Mouse (Mus musculus): ENCODE data around the gene Cstb. TPM values are rescaled to one million over a fixed set of nuclear protein-coding genes. Genes with fewer than 3 reads are reported as not detected.

Gene Cstb
- polyA plus RNA-seq, 1 experiment from 2014 or later: 418 TPM

DNA sequence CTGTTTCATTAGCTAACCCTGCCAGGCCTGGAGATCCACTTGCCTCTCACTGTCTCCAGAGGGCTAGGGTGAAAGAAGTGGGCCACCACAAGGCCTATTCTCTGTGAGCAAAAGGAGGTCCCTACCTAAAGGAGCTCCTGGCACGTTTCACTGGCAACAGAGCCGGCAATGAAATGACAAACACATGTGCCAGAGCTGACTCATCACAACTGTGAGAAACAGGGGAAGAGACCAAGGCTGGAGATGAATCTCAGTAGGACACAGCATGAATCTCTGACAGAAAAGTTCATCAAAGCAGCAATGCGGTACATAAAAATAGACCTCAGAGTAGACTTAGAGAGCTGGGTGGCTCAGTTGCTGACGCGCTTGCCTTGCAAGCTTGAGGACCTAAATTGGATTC lies 7.6 kb upstream of the Cstb start:
- no peak for DNase-seq (ENCODE audit: low read depth, low spot score)
- no peaks in the 10 kb centered on the region for H3K27me3 ChIP-seq
- no peak for TF ChIP-seq CTCF (IDR thresholded peaks at IDR 0.05)
- CTCF ChIA-PET: no interaction called here
- POLR2A ChIA-PET: no interaction called here
- in situ Hi-C loops (cut with MboI; ENCODE audit: low pct_unique_long_range_greater_than_20kb): no loop called here
- no peak for ATAC-seq

- ATAC-seq (no peak), DNase-seq (ENCODE audit: low read depth, low spot score) (no peak)
- POLR2A ChIA-PET: no interaction called here
- no peaks in the 10 kb centered on the region for H3K27me3 ChIP-seq
- in situ Hi-C loops (cut with MboI; ENCODE audit: low pct_unique_long_range_greater_than_20kb): no loop called here
- TF ChIP-seq CTCF (IDR thresholded peaks at IDR 0.05): no peak
- CTCF ChIA-PET: no interaction called here
Observed at GRCm38 (mm10) chr10:78418791-78419190, 6.7 kb upstream of the Cstb start.

GRCm38 (mm10) chr10:78420929-78421328 lies 4.5 kb upstream of the Cstb start:
- in situ Hi-C loops (cut with MboI; ENCODE audit: low pct_unique_long_range_greater_than_20kb): no loop called here
- ATAC-seq: no peak

GRCm38 (mm10) chr10:78422614-78423013 lies 2.9 kb upstream of the Cstb start:
- POLR2A ChIA-PET: interaction anchor here (1.3 kb wide), 1 partner anchor 7 kb away, joined by 3 read pairs; no protein-coding TSS in a partner anchor
- TF ChIP-seq CTCF (IDR thresholded peaks at IDR 0.05): no peak
- CTCF ChIA-PET: interaction anchor here (1.9 to 2.2 kb wide), 2 partner anchors 18 to 31 kb away, joined by 6 to 7 read pairs; no protein-coding TSS in a partner anchor
- no peaks in the 10 kb centered on the region for H3K27me3 ChIP-seq
- in situ Hi-C loops (cut with MboI; ENCODE audit: low pct_unique_long_range_greater_than_20kb): no loop called here
- ATAC-seq (no peak), DNase-seq (ENCODE audit: low read depth, low spot score) (no peak)

More at GRCm38 (mm10) chr10:78420929-78421328, 4.5 kb upstream of the Cstb start:
- no peak for TF ChIP-seq CTCF (IDR thresholded peaks at IDR 0.05)
- H3K27me3 ChIP-seq: no peaks in the 10 kb centered on the region
- CTCF ChIA-PET: interaction anchor here (1.7 to 1.8 kb wide), 2 partner anchors 9 to 20 kb away, joined by 3 to 5 read pairs; partner anchors contain the start of gene Rrp1
- DNase-seq (ENCODE audit: low read depth, low spot score): no peak
- POLR2A ChIA-PET: no interaction called here

DNA sequence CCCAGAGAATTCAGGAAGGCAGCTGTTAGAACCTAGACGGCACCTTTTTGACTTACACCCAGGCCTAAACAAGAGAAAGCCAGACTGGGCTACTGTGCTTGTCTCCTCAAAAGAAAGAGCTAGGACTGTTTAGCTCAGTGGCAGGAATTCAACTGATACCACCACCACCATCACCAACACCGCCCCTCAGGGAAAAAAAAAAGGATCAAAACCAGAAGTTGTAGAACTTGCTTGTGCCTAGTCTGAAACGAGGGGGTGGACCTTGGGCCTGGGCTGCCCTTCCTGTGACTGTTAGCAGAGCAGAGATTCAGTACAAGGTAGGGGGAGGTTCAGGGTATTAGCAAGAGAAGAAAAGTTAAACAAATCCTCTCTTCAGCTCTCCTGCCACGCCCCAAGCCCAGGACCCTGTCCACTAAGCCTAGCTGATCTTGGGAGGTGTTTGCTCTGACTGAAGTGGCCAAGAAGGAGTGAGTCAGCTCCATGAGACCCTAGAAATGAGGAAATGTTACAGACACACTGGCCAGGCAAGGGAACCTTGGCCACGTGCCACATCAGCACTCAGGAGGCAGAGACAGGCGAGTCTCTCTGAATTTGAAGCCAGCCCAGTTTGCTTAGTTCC lies 757 bp downstream of the Cstb start:
- no peak for TF ChIP-seq CTCF (IDR thresholded peaks at IDR 0.05)
- DNase-seq (ENCODE audit: low read depth, low spot score) (no peak), ATAC-seq (no peak)
- CTCF ChIA-PET: interaction anchor here (0.9 to 3.0 kb wide), 4 partner anchors 12 to 34 kb away, joined by 3 to 12 read pairs (median 4); partner anchors contain the start of gene Rrp1
- H3K27me3 ChIP-seq: no peaks in the 10 kb centered on the region
- POLR2A ChIA-PET: interaction anchor here (0.6 to 1.8 kb wide), 5 partner anchors 11 to 403 kb away, joined by 3 to 7 read pairs (median 3); partner anchors contain the start of gene Rrp1
- in situ Hi-C loops (cut with MboI; ENCODE audit: low pct_unique_long_range_greater_than_20kb): no loop called here

DNA sequence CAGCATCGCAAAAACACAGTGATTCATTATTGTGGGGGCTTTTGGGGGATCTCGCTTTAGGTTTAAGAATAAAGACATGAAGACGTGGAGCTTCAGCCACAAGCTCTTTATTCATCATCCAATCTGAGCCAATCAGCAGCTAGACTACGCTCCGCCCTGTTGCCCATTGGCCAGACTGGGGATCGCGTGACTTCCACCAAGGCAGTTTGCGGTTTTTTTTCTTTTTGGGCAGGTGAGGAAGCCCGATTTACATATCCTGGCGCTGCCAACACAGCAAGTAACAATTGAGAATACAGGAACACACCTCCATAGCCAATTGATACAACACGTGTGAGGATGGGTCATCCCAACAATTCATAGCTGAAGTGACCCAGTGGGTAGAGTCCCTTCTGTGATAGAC lies 2.6 kb downstream of the Cstb start:
- TF ChIP-seq CTCF (IDR thresholded peaks at IDR 0.05): no peak
- ChIA-PET CTCF (interaction anchor here (1.3 to 3.0 kb wide), 2 partner anchors 10 to 16 kb away, joined by 5 to 12 read pairs; partner anchors contain the start of gene Rrp1), POLR2A (no interaction called here)
- H3K27me3 ChIP-seq: no peaks in the 10 kb centered on the region
- DNase-seq (ENCODE audit: low read depth, low spot score) (no peak), ATAC-seq (no peak)
- in situ Hi-C loops (cut with MboI; ENCODE audit: low pct_unique_long_range_greater_than_20kb): no loop called here

GRCm38 (mm10) chr10:78429180-78429579 lies 3.7 kb downstream of the Cstb start:
- ChIA-PET POLR2A (interaction anchor here (1.0 kb wide), 1 partner anchor 16 kb away, joined by 3 read pairs; the partner anchor contains the start of gene Rrp1), CTCF (no interaction called here)
- no peak for TF ChIP-seq CTCF (IDR thresholded peaks at IDR 0.05)
- DNase-seq (ENCODE audit: low read depth, low spot score) (peak; percentile 79), ATAC-seq (peak; percentile 67)
- H3K27me3 ChIP-seq: no peaks in the 10 kb centered on the region
- in situ Hi-C loops (cut with MboI; ENCODE audit: low pct_unique_long_range_greater_than_20kb): no loop called here

- H3K27me3 ChIP-seq: no peaks in the 10 kb centered on the region
- ATAC-seq (no peak), DNase-seq (ENCODE audit: low read depth, low spot score) (no peak)
- CTCF ChIA-PET: interaction anchor here (2.4 kb wide), 1 partner anchor 17 kb away, joined by 6 read pairs; the partner anchor contains the start of gene Rrp1
- POLR2A ChIA-PET: interaction anchor here (1.0 kb wide), 1 partner anchor 17 kb away, joined by 3 read pairs; the partner anchor contains the start of gene Rrp1
- in situ Hi-C loops (cut with MboI; ENCODE audit: low pct_unique_long_range_greater_than_20kb): no loop called here
- no peak for TF ChIP-seq CTCF (IDR thresholded peaks at IDR 0.05)
Observed at GRCm38 (mm10) chr10:78429776-78430175, 4.3 kb downstream of the Cstb start.

- TF ChIP-seq CTCF (IDR thresholded peaks at IDR 0.05): no peak
- POLR2A ChIA-PET: no interaction called here
- no peak for ATAC-seq
- in situ Hi-C loops (cut with MboI; ENCODE audit: low pct_unique_long_range_greater_than_20kb): no loop called here
- CTCF ChIA-PET: interaction anchor here (1.0 kb wide), 1 partner anchor 20 kb away, joined by 6 read pairs; the partner anchor contains the start of gene Rrp1
- no peak for DNase-seq (ENCODE audit: low read depth, low spot score)
- H3K27me3 ChIP-seq: no peaks in the 10 kb centered on the region
Observed at GRCm38 (mm10) chr10:78432853-78433252, 7.4 kb downstream of the Cstb start.

- DNase-seq (ENCODE audit: low read depth, low spot score): no peak
- ATAC-seq: peak; percentile 28
- no peak for TF ChIP-seq CTCF (IDR thresholded peaks at IDR 0.05)
- H3K27me3 ChIP-seq: no peaks in the 10 kb centered on the region
- POLR2A ChIA-PET: interaction anchor here (1.0 kb wide), 1 partner anchor 12 kb away, joined by 3 read pairs; no protein-coding TSS in a partner anchor
- CTCF ChIA-PET: interaction anchor here (0.6 to 3.3 kb wide), 12 partner anchors 9 to 204 kb away, joined by 3 to 12 read pairs (median 3); partner anchors contain the start of gene Rrp1
- in situ Hi-C loops (cut with MboI; ENCODE audit: low pct_unique_long_range_greater_than_20kb): no loop called here
Observed at GRCm38 (mm10) chr10:78438094-78438493, 12.6 kb downstream of the Cstb start.

DNA sequence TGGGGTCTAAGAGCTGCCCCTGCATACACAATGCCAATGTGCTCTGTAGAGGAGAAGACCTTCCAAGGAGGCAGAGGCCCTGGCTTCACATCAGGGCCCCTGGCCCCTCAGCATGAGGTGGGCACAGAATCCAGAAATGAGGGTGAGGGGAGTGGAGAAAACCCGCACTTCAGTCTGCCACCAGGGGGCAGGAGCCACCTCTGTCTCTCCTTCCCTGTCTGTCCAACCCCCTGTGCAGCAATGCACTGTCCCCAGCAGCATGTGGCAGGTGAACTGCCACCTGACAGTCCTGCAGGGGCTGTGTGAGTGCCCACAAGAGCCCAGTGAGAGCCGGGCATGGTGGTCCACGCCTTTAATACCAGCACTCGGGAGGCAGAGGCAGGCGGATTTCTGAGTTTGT lies 14.1 kb downstream of the Cstb start:
- H3K27me3 ChIP-seq: no peaks in the 10 kb centered on the region
- ChIA-PET POLR2A (interaction anchor here (0.6 kb wide), 1 partner anchor 11 kb away, joined by 3 read pairs; no protein-coding TSS in a partner anchor), CTCF (interaction anchor here (2.1 to 3.3 kb wide), 2 partner anchors 13 to 160 kb away, joined by 5 to 12 read pairs; no protein-coding TSS in a partner anchor)
- no peak for TF ChIP-seq CTCF (IDR thresholded peaks at IDR 0.05)
- DNase-seq (ENCODE audit: low read depth, low spot score) (no peak), ATAC-seq (no peak)
- in situ Hi-C loops (cut with MboI; ENCODE audit: low pct_unique_long_range_greater_than_20kb): no loop called here
